Mouse (Mus musculus): ENCODE measurements around the gene Siglecg. TPM values are rescaled to one million over a fixed set of nuclear protein-coding genes. Genes with fewer than 3 reads are reported as not detected.

Siglecg gene
- polyA plus RNA-seq, 1 experiment from 2014 or later, result not detected

- DNase-seq (ENCODE audit: low spot score) (no peak), ATAC-seq (no peak)
- Histone ChIP-seq H3K4me1 (ENCODE audit: control insufficient read depth, insufficient read depth, low read length) (no peaks in the 10 kb centered on the region), H3K9ac (ENCODE audit: low read length) (no peak within 1 kb of the TSS), H3K27ac (ENCODE audit: low read depth, low read length) (no peak within 1 kb of the TSS), H3K9me3 (replicated peaks; ENCODE audit: control insufficient read depth, low read length) (no peaks in the 10 kb centered on the region), H3K27me3 (replicated peaks; ENCODE audit: control insufficient read depth, insufficient read depth, low read length) (no peaks in the 10 kb centered on the region), H3K36me3 (ENCODE audit: control insufficient read depth, insufficient read depth, low read length) (no peaks in the 10 kb centered on the region), H3K4me2 (ENCODE audit: low read length) (no peak within 1 kb of the TSS), H3K4me3 (ENCODE audit: low read depth, low read length) (no peak within 1 kb of the TSS)
- WGBS, result 77% methylated on average over 10 of the region's 10 CpGs
Measured at GRCm38 (mm10) chr7:43436341-43437255, 28.6 kb downstream of the Siglecg start, which contains the start of gene Nkg7. TSS of gene Nkg7 (plus strand) at chr7:43437073.

- peaks cover 2% of the 10 kb centered on the region; the same call in 1 of the 2 replicates for H3K4me1 ChIP-seq (ENCODE audit: control insufficient read depth, insufficient read depth, low read length)
- no peak overlapping the region for H3K4me2 ChIP-seq (ENCODE audit: low read length)
- ATAC-seq, result no peak
- no peaks in the 10 kb centered on the region for H3K9me3 ChIP-seq (replicated peaks; ENCODE audit: control insufficient read depth, low read length)
- no peak overlapping the region for H3K9ac ChIP-seq (ENCODE audit: low read length)
- no peak overlapping the region for H3K27ac ChIP-seq (ENCODE audit: low read depth, low read length)
- DNase-seq (ENCODE audit: low spot score), result no peak
- no peaks in the 10 kb centered on the region for H3K36me3 ChIP-seq (ENCODE audit: control insufficient read depth, insufficient read depth, low read length)
- WGBS, result 85% methylated on average over 4 of the region's 4 CpGs
- no peaks in the 10 kb centered on the region for H3K27me3 ChIP-seq (replicated peaks; ENCODE audit: control insufficient read depth, insufficient read depth, low read length)
- H3K4me3 ChIP-seq (ENCODE audit: low read depth, low read length), result no peak overlapping the region
Measured at GRCm38 (mm10) chr7:43438611-43439010, 30.6 kb downstream of the Siglecg start.

- ATAC-seq (no peak), DNase-seq (ENCODE audit: low spot score) (no peak)
- 88% methylated on average over 6 of the region's 6 CpGs for WGBS
- no peaks in the 10 kb centered on the region for H3K27me3 ChIP-seq (replicated peaks; ENCODE audit: control insufficient read depth, insufficient read depth, low read length)
- H3K4me1 ChIP-seq (ENCODE audit: control insufficient read depth, insufficient read depth, low read length), result peaks cover 11% of the 10 kb centered on the region; the same call in 1 of the 2 replicates
- H3K27ac ChIP-seq (ENCODE audit: low read depth, low read length), result no peak within 1 kb of the TSS
- no peaks in the 10 kb centered on the region for H3K36me3 ChIP-seq (ENCODE audit: control insufficient read depth, insufficient read depth, low read length)
- no peaks in the 10 kb centered on the region for H3K9me3 ChIP-seq (replicated peaks; ENCODE audit: control insufficient read depth, low read length)
- no peak within 1 kb of the TSS for H3K9ac ChIP-seq (ENCODE audit: low read length)
- no peak within 1 kb of the TSS for H3K4me2 ChIP-seq (ENCODE audit: low read length)
- no peak within 1 kb of the TSS for H3K4me3 ChIP-seq (ENCODE audit: low read depth, low read length)
Measured at GRCm38 (mm10) chr7:43440482-43440881, 32.5 kb downstream of the Siglecg start, which contains the start of gene Cldnd2. TSS of gene Cldnd2 (plus strand) at chr7:43440782.

GRCm38 (mm10) chr7:43441071-43441470 lies 33.1 kb downstream of the Siglecg start:
- Histone ChIP-seq H3K9me3 (replicated peaks; ENCODE audit: control insufficient read depth, low read length) (no peaks in the 10 kb centered on the region), H3K4me2 (ENCODE audit: low read length) (no peak overlapping the region), H3K9ac (ENCODE audit: low read length) (no peak overlapping the region), H3K4me3 (ENCODE audit: low read depth, low read length) (no peak overlapping the region), H3K4me1 (ENCODE audit: control insufficient read depth, insufficient read depth, low read length) (peaks cover 11% of the 10 kb centered on the region; the same call in 1 of the 2 replicates), H3K27ac (ENCODE audit: low read depth, low read length) (no peak overlapping the region), H3K27me3 (replicated peaks; ENCODE audit: control insufficient read depth, insufficient read depth, low read length) (no peaks in the 10 kb centered on the region), H3K36me3 (ENCODE audit: control insufficient read depth, insufficient read depth, low read length) (no peaks in the 10 kb centered on the region)
- WGBS, result 94% methylated on average over 3 of the region's 3 CpGs
- no peak for ATAC-seq
- no peak for DNase-seq (ENCODE audit: low spot score)

- WGBS, result 13% methylated on average over 9 of the region's 9 CpGs
- Histone ChIP-seq H3K9me3 (replicated peaks; ENCODE audit: control insufficient read depth, low read length) (no peaks in the 10 kb centered on the region), H3K27me3 (replicated peaks; ENCODE audit: control insufficient read depth, insufficient read depth, low read length) (no peaks in the 10 kb centered on the region), H3K9ac (ENCODE audit: low read length) (peak overlapping the region; percentile 72), H3K27ac (ENCODE audit: low read depth, low read length) (peak overlapping the region; percentile 82), H3K4me2 (ENCODE audit: low read length) (peak overlapping the region; percentile 83), H3K4me3 (ENCODE audit: low read depth, low read length) (peak overlapping the region; percentile 58), H3K4me1 (ENCODE audit: control insufficient read depth, insufficient read depth, low read length) (peaks cover 11% of the 10 kb centered on the region; the same call in 1 of the 2 replicates), H3K36me3 (ENCODE audit: control insufficient read depth, insufficient read depth, low read length) (no peaks in the 10 kb centered on the region)
- ATAC-seq (no peak), DNase-seq (ENCODE audit: low spot score) (no peak)
Measured at GRCm38 (mm10) chr7:43442684-43443083, 34.7 kb downstream of the Siglecg start.

- Histone ChIP-seq H3K4me1 (ENCODE audit: control insufficient read depth, insufficient read depth, low read length) (peaks cover 11% of the 10 kb centered on the region; the same call in 1 of the 2 replicates), H3K36me3 (ENCODE audit: control insufficient read depth, insufficient read depth, low read length) (no peaks in the 10 kb centered on the region), H3K4me2 (ENCODE audit: low read length) (peak overlapping the region; percentile 83), H3K27ac (ENCODE audit: low read depth, low read length) (peak overlapping the region; percentile 82), H3K4me3 (ENCODE audit: low read depth, low read length) (peak overlapping the region; percentile 58), H3K9me3 (replicated peaks; ENCODE audit: control insufficient read depth, low read length) (no peaks in the 10 kb centered on the region), H3K9ac (ENCODE audit: low read length) (peak overlapping the region; percentile 72), H3K27me3 (replicated peaks; ENCODE audit: control insufficient read depth, insufficient read depth, low read length) (no peaks in the 10 kb centered on the region)
- ATAC-seq (peak; percentile 85), DNase-seq (ENCODE audit: low spot score) (peak; percentile 63)
- WGBS, result under 1% methylated on average over 36 of the region's 36 CpGs
Measured at GRCm38 (mm10) chr7:43443126-43443916, 35.3 kb downstream of the Siglecg start.

- Histone ChIP-seq H3K27ac (ENCODE audit: low read depth, low read length) (peak within 1 kb of the TSS; percentile 82), H3K9ac (ENCODE audit: low read length) (peak within 1 kb of the TSS; percentile 72), H3K9me3 (replicated peaks; ENCODE audit: control insufficient read depth, low read length) (no peaks in the 10 kb centered on the region), H3K4me3 (ENCODE audit: low read depth, low read length) (peak within 1 kb of the TSS; percentile 58), H3K4me1 (ENCODE audit: control insufficient read depth, insufficient read depth, low read length) (peaks cover 11% of the 10 kb centered on the region; the same call in 1 of the 2 replicates), H3K4me2 (ENCODE audit: low read length) (peak within 1 kb of the TSS; percentile 83), H3K27me3 (replicated peaks; ENCODE audit: control insufficient read depth, insufficient read depth, low read length) (no peaks in the 10 kb centered on the region), H3K36me3 (ENCODE audit: control insufficient read depth, insufficient read depth, low read length) (no peaks in the 10 kb centered on the region)
- ATAC-seq, result peak; percentile 98
- DNase-seq (ENCODE audit: low spot score), result peak; percentile 97
- WGBS, result under 1% methylated on average over 27 of the region's 27 CpGs
Measured at GRCm38 (mm10) chr7:43443917-43444293, 35.9 kb downstream of the Siglecg start, which contains the start of the genes Etfb and Gm45233. TSS of gene Etfb (plus strand) at chr7:43444083. TSS of gene Gm45233 (plus strand) at chr7:43444128.

GRCm38 (mm10) chr7:43447801-43448200 lies 39.8 kb downstream of the Siglecg start:
- no peak for ATAC-seq
- no peak overlapping the region for H3K4me3 ChIP-seq (ENCODE audit: low read depth, low read length)

More at GRCm38 (mm10) chr7:43447801-43448200, 39.8 kb downstream of the Siglecg start:
- DNase-seq (ENCODE audit: low spot score), result no peak
- H3K9ac ChIP-seq (ENCODE audit: low read length), result no peak overlapping the region
- 0 out of 2 replicates have a peak, but pooled peaks cover 5% of the 10 kb centered on the region for H3K36me3 ChIP-seq (ENCODE audit: control insufficient read depth, insufficient read depth, low read length)
- WGBS, result 73% methylated on average over 4 of the region's 4 CpGs
- H3K4me1 ChIP-seq (ENCODE audit: control insufficient read depth, insufficient read depth, low read length), result peaks cover 9% of the 10 kb centered on the region; the same call in 1 of the 2 replicates
- H3K9me3 ChIP-seq (replicated peaks; ENCODE audit: control insufficient read depth, low read length), result no peaks in the 10 kb centered on the region
- H3K4me2 ChIP-seq (ENCODE audit: low read length), result no peak overlapping the region
- no peak overlapping the region for H3K27ac ChIP-seq (ENCODE audit: low read depth, low read length)
- no peaks in the 10 kb centered on the region for H3K27me3 ChIP-seq (replicated peaks; ENCODE audit: control insufficient read depth, insufficient read depth, low read length)
